Mouse (Mus musculus) brain, embryonic 18.5 days (tissue): Measurements from ENCODE around the gene Taco1.
A peak's percentile ranks its signal among the peaks of the same experiment; 100 is the strongest.
"Not testable (repeated sequence)": the region's sequence is repeated elsewhere in the genome, so short reads cannot be mapped to it uniquely, and the experiment has no call there.

ENCODE experiments used
- DNase-seq: peaks from one replicate; pipeline ENCODE4 v3.0.0-alpha.2; 2012; ENCODE audit warnings: low read depth, low spot score

Taco1 gene

GRCm38 (mm10) chr11:106065923-106066571 is at the start of gene Taco1:
Taco1 (plus strand) TSS chr11:106066061.
- peak; percentile 86 for DNase-seq

GRCm38 (mm10) chr11:106016440-106016839 is 49.4 kb upstream of the Taco1 start:
- DNase-seq, result no peak

GRCm38 (mm10) chr11:106020051-106020763 is 45.7 kb upstream of the Taco1 start:
- DNase-seq, result no peak

- DNase-seq, result no peak
These were observed 40.1 kb upstream of the Taco1 start for GRCm38 (mm10) chr11:106025774-106026173.

GRCm38 (mm10) chr11:106026465-106027151 is 39.3 kb upstream of the Taco1 start:
- DNase-seq, result no peak

- DNase-seq, result no peak
These were observed 38.3 kb upstream of the Taco1 start for GRCm38 (mm10) chr11:106027607-106028006.

GRCm38 (mm10) chr11:106032074-106032473 is 33.8 kb upstream of the Taco1 start:
- DNase-seq, result not testable (repeated sequence)

GRCm38 (mm10) chr11:106033491-106033919 is 32.4 kb upstream of the Taco1 start:
- DNase-seq, result no peak

GRCm38 (mm10) chr11:106034986-106035385 is 30.9 kb upstream of the Taco1 start:
- DNase-seq, result no peak

DNA sequence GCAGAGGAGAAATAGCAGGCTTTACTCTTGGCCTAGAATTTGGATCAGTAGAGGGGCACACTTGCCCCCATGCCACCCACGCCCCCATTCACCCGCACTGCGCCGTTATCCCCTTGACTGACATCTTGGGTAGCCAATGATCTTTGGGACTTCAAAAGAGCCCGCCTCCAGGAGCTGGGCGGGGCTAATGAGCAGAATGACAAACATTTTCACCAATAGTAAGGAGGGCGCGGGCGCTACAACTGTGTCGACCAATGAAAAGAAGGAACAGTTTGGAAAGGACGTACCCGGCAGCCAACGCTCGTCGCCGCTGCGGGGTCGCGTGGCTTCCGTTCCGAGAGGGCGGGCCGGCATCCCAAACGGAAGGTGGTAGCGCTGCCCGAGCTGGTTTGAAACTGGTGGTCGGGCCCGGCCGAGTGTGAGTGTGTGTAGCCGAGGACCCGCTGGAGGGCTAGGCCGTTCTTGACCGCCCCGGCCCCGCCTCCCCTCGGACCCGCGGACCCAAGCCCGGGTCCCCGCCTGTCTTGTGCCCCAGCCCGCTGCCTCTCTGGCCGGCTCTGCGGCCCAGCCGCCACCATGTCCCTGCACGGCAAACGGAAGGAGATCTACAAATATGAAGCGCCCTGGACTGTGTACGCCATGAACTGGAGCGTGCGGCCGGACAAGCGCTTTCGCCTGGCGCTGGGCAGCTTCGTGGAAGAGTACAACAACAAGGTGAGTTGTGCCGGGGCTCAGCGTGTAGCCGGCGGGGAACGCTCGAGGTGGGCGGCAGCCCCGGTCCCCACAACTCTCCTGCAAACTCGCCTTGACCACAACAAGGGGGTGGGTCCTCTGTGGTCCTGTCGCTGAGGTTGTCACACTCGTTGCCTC is 29.1 kb upstream of the Taco1 start, which contains the start of gene Dcaf7:
Dcaf7 (plus strand) TSS at position 325 of the 870 bp plus-strand sequence.
- DNase-seq, result peak; percentile 96

GRCm38 (mm10) chr11:106037418-106037751 is 28.5 kb upstream of the Taco1 start:
- peak; percentile 69 for DNase-seq

GRCm38 (mm10) chr11:106044349-106044748 is 21.5 kb upstream of the Taco1 start:
- DNase-seq, result no peak

- DNase-seq, result no peak
These were observed 20.6 kb upstream of the Taco1 start for GRCm38 (mm10) chr11:106045256-106045655.

DNA sequence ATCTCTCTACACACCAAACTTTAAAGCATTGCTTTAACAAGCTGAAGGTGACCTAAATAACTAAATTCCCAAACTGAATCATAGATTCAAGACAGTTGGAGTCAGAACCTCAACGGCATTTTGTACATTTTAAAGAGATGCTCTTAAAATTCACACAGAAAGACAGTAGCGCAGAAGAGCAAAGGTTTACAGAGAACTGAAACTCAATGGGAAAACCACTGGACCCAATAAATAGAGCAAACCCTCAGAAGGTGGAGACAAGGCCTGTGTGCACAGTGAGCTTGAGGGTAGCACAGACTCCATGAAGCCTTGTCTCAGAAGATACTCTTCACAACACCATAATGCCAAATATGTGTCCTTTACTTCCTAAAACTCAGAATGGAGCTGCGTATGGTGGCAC is 20.1 kb upstream of the Taco1 start:
- DNase-seq, result no peak

- no peak for DNase-seq
These were observed 19.3 kb upstream of the Taco1 start for GRCm38 (mm10) chr11:106046584-106046983.

DNA sequence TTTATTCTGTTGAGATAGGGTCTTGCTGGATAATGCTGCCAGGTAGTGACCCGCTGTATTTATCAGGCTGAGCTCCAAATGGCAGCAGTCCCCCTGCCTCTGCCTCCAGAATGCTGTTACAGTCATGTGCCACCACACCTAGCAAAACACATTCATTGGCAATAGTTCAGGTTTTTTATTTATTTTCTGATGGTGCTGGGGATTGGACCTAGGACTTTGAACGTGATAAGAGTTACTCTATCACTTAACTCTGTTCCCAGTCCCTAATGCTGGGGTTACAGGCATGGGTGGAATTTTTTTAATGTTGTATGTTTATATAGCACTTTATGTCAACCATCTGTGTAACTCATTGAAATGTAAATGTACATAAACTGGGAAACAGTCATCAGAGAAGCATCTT is 11.9 kb upstream of the Taco1 start:
- no peak for DNase-seq

GRCm38 (mm10) chr11:106054600-106054999 is 11.3 kb upstream of the Taco1 start:
- DNase-seq, result no peak

- no peak for DNase-seq
These were observed 10.5 kb upstream of the Taco1 start for GRCm38 (mm10) chr11:106055341-106055740.

- no peak for DNase-seq
These were observed 8.9 kb upstream of the Taco1 start for GRCm38 (mm10) chr11:106056819-106057491.

- DNase-seq, result no peak
These were observed 7.8 kb upstream of the Taco1 start for GRCm38 (mm10) chr11:106058020-106058419.

GRCm38 (mm10) chr11:106060549-106060948 is 5.3 kb upstream of the Taco1 start:
- no peak for DNase-seq
